Mouse (Mus musculus) stomach, embryonic 14.5 days (tissue): ENCODE results near the gene Akap17b. TPM values are rescaled to one million over a fixed set of nuclear protein-coding genes. Genes with fewer than 3 reads are reported as not detected.
A peak's percentile ranks its signal among the peaks of the same experiment; 100 is the strongest.

Experiments used
- ATAC-seq: fragments of 200-750 bp; cut with Nextera tagmentation; 2 replicates; pipeline ENCODE4 v1.8.0; 2017; ENCODE audit warnings: low read depth, moderate TSS enrichment; ENCODE audit not compliant: insufficient number of reproducible peaks, insufficient read depth, low FRiP score
- H3K27ac ChIP-seq: fragments of 300-500 bp; sonication (generic); 2 replicates; pipeline ENCODE4 v1.5.1; 2014; ENCODE audit warnings: mild to moderate bottlenecking, low read length, moderate library complexity, mixed read lengths
- H3K27me3 ChIP-seq: fragments of 300-500 bp; sonication (generic); 2 replicates; pipeline ENCODE4 v1.6.1; 2014; ENCODE audit warnings: low read length, control low read depth, mixed read lengths; ENCODE audit not compliant: control insufficient read depth, insufficient read depth
- H3K36me3 ChIP-seq: fragments of 300-500 bp; sonication (generic); 2 replicates; pipeline ENCODE4 v1.6.1; 2014; ENCODE audit warnings: mild to moderate bottlenecking, control low read depth, low read length, moderate library complexity, mixed read lengths; ENCODE audit not compliant: control insufficient read depth, insufficient read depth
- H3K4me1 ChIP-seq: fragments of 300-500 bp; sonication (generic); 2 replicates; pipeline ENCODE4 v1.6.1; 2014; ENCODE audit warnings: low read length, control low read depth, mixed read lengths; ENCODE audit not compliant: control insufficient read depth, insufficient read depth
- H3K4me2 ChIP-seq: fragments of 300-500 bp; sonication (generic); replicated peaks from 2 replicates; pipeline ENCODE4 v1.6.1; 2014; ENCODE audit warnings: low read depth, low read length, control low read depth
- H3K4me3 ChIP-seq: fragments of 300-500 bp; sonication (generic); 2 replicates; pipeline ENCODE4 v1.5.1; 2014; ENCODE audit warnings: low read depth, low read length, control low read depth
- H3K9ac ChIP-seq: fragments of 300-500 bp; sonication (generic); replicated peaks from 2 replicates; pipeline ENCODE4 v1.6.1; 2014; ENCODE audit warnings: low read depth, mild to moderate bottlenecking, control low read depth, low read length, moderate library complexity, mixed read lengths
- H3K9me3 ChIP-seq: fragments of 300-500 bp; sonication (generic); 2 replicates; pipeline ENCODE4 v1.6.1; 2016; ENCODE audit warnings: low read depth, low read length, control low read depth; ENCODE audit not compliant: control insufficient read depth
- WGBS: fragments of 180-500 bp; shearing (Covaris S2); extraction: QIAGEN DNeasy Blood & Tissue Kit; methylation state at CpG from one replicate; pipeline ENCODE4 v1.1.7; 2014; 5-methylcytosine and 5-hydroxymethylcytosine counted together
- polyA plus RNA-seq: library from polyadenylated mRNA; unstranded; fragments of >200 nt; fragmentation: Nextera tagmentation; extraction: Ambion mirVana; gene quantifications from 2 replicates; pipeline ENCODE4 v1.2.1, GENCODE M21; 2014

Akap17b gene
- polyA plus RNA-seq, result 2.3 and 2.4 TPM in 2 replicates

- 19% methylated on average over 59 of the region's 60 CpGs for WGBS
- Histone ChIP-seq H3K27ac (no peak within 1 kb of the TSS), H3K4me2 (peak within 1 kb of the TSS; percentile 28), H3K27me3 (no peaks in the 10 kb centered on the region), H3K36me3 (no peaks in the 10 kb centered on the region), H3K9me3 (no peaks in the 10 kb centered on the region), H3K4me3 (peak within 1 kb of the TSS; percentile 46), H3K9ac (peak within 1 kb of the TSS; percentile 28), H3K4me1 (no peaks in the 10 kb centered on the region)
- ATAC-seq, result peak; percentile 94
These were observed at the start of gene Akap17b for GRCm38 (mm10) chrX:36644657-36645551. TSS of gene Akap17b (minus strand) at chrX:36645395.

GRCm38 (mm10) chrX:36691365-36691764 lies 46.2 kb upstream of the Akap17b start:
- H3K27ac ChIP-seq, result no peak overlapping the region
- 82% methylated on average over 5 of the region's 5 CpGs for WGBS

GRCm38 (mm10) chrX:36689655-36690054 lies 44.5 kb upstream of the Akap17b start:
- Histone ChIP-seq H3K36me3 (no peaks in the 10 kb centered on the region), H3K27ac (no peak overlapping the region), H3K4me2 (no peak overlapping the region), H3K9ac (no peak overlapping the region), H3K27me3 (no peaks in the 10 kb centered on the region), H3K4me1 (no peaks in the 10 kb centered on the region), H3K4me3 (no peak overlapping the region), H3K9me3 (no peaks in the 10 kb centered on the region)
- no peak for ATAC-seq

More at GRCm38 (mm10) chrX:36691365-36691764, 46.2 kb upstream of the Akap17b start:
- Histone ChIP-seq H3K4me3 (no peak overlapping the region), H3K4me1 (no peaks in the 10 kb centered on the region), H3K4me2 (no peak overlapping the region), H3K9me3 (no peaks in the 10 kb centered on the region), H3K27me3 (no peaks in the 10 kb centered on the region), H3K9ac (no peak overlapping the region), H3K36me3 (no peaks in the 10 kb centered on the region)
- no peak for ATAC-seq

- no peaks in the 10 kb centered on the region for H3K4me1 ChIP-seq
- no peak overlapping the region for H3K4me3 ChIP-seq
- no peak overlapping the region for H3K9ac ChIP-seq
- no peak for ATAC-seq
- H3K9me3 ChIP-seq, result no peaks in the 10 kb centered on the region
- WGBS, result 47% methylated on average over 1 of the region's 1 CpGs
- no peaks in the 10 kb centered on the region for H3K27me3 ChIP-seq
- H3K36me3 ChIP-seq, result no peaks in the 10 kb centered on the region
- no peak overlapping the region for H3K4me2 ChIP-seq
- H3K27ac ChIP-seq, result no peak overlapping the region
These were observed 31.6 kb upstream of the Akap17b start for GRCm38 (mm10) chrX:36676836-36677235.

GRCm38 (mm10) chrX:36672708-36673107 lies 27.5 kb upstream of the Akap17b start:
- Histone ChIP-seq H3K36me3 (no peaks in the 10 kb centered on the region), H3K27ac (no peak overlapping the region), H3K27me3 (no peaks in the 10 kb centered on the region), H3K9ac (no peak overlapping the region), H3K4me3 (no peak overlapping the region), H3K9me3 (no peaks in the 10 kb centered on the region), H3K4me2 (no peak overlapping the region), H3K4me1 (no peaks in the 10 kb centered on the region)
- 42% methylated on average over 2 of the region's 2 CpGs for WGBS
- no peak for ATAC-seq

GRCm38 (mm10) chrX:36640046-36640445 lies 5.1 kb downstream of the Akap17b start:
- no peaks in the 10 kb centered on the region for H3K4me1 ChIP-seq
- ATAC-seq, result no peak
- no peaks in the 10 kb centered on the region for H3K27me3 ChIP-seq
- H3K4me3 ChIP-seq, result no peak overlapping the region
- no peak overlapping the region for H3K27ac ChIP-seq
- WGBS, result 82% methylated on average over 6 of the region's 6 CpGs
- no peaks in the 10 kb centered on the region for H3K9me3 ChIP-seq
- no peaks in the 10 kb centered on the region for H3K36me3 ChIP-seq
- H3K9ac ChIP-seq, result no peak overlapping the region
- no peak overlapping the region for H3K4me2 ChIP-seq

- H3K27ac ChIP-seq, result no peak overlapping the region
- H3K9ac ChIP-seq, result no peak overlapping the region
- H3K4me2 ChIP-seq, result no peak overlapping the region
- WGBS, result 8% methylated on average over 1 of the region's 1 CpGs
- no peak overlapping the region for H3K4me3 ChIP-seq
- ATAC-seq, result no peak
- H3K9me3 ChIP-seq, result no peaks in the 10 kb centered on the region
- no peaks in the 10 kb centered on the region for H3K27me3 ChIP-seq
- no peaks in the 10 kb centered on the region for H3K36me3 ChIP-seq
- H3K4me1 ChIP-seq, result no peaks in the 10 kb centered on the region
These were observed 14.4 kb downstream of the Akap17b start for GRCm38 (mm10) chrX:36630771-36631170.

- no peaks in the 10 kb centered on the region for H3K9me3 ChIP-seq
- ATAC-seq, result no peak
- H3K4me2 ChIP-seq, result no peak overlapping the region
- H3K4me3 ChIP-seq, result no peak overlapping the region
- no peaks in the 10 kb centered on the region for H3K4me1 ChIP-seq
- no peak overlapping the region for H3K9ac ChIP-seq
- no peaks in the 10 kb centered on the region for H3K27me3 ChIP-seq
- WGBS, result 60% methylated on average over 3 of the region's 3 CpGs
- no peaks in the 10 kb centered on the region for H3K36me3 ChIP-seq
- no peak overlapping the region for H3K27ac ChIP-seq
These were observed 17.1 kb downstream of the Akap17b start for GRCm38 (mm10) chrX:36628102-36628501.
